Mouse (Mus musculus) layer of hippocampus, postnatal 36 days (tissue): ENCODE results near the gene Limd1. TPM values are rescaled to one million over a fixed set of nuclear protein-coding genes. Genes with fewer than 3 reads are reported as not detected.
A peak's percentile ranks its signal among the peaks of the same experiment; 100 is the strongest.
"Not testable (repeated sequence)": the region's sequence is repeated elsewhere in the genome, so short reads cannot be mapped to it uniquely, and the experiment has no call there.

Source experiments
- DNase-seq, 2 experiments: peaks; one replicate each; pipeline ENCODE4 v3.0.0; 2022
- total RNA-seq, 2 experiments: library from RNA; stranded (reverse); gene quantifications; 2 replicates each; pipeline ENCODE4 v1.2.3; 2021

The Limd1 gene
- total RNA-seq, result 1 to 10 TPM; 7.5 to 7.7 TPM

DNA sequence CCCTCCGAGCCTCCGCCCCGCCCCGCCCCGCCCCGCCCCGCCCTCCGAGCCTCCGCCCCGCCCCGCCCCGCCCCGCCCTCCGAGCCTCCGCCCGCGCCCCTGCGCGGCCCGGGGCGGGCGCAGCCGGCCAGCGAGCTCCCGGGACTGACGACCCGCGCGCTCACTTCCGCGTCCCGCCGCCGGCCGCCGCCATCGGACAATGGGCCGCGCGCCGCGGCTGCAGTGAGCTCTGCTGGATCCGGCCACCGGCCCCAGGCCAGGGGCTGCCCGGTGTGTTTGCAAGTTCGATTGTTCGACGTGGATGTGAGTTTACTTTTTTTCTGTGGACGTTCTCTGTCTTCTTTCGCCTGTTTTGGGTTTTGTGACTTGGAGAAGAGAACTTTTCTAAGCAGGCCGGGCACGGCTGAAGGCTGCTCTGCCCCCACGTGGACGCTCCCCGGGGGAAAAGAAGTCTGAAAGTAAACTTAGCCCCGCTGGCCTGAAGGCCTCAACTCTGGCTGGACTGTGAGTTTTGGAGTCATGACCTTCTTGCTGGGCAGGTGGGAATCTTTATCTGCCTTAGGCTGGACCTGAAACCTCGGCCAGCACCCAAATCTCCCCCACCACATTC is at the start of gene Limd1:
Gene Limd1 (plus strand): TSS at position 121 of the 610 bp plus-strand sequence.
- DNase-seq, result peak; percentile 44 to 46

- DNase-seq, result no peak
Observed at GRCm38 (mm10) chr9:123429863-123430262, 48.6 kb upstream of the Limd1 start.

DNA sequence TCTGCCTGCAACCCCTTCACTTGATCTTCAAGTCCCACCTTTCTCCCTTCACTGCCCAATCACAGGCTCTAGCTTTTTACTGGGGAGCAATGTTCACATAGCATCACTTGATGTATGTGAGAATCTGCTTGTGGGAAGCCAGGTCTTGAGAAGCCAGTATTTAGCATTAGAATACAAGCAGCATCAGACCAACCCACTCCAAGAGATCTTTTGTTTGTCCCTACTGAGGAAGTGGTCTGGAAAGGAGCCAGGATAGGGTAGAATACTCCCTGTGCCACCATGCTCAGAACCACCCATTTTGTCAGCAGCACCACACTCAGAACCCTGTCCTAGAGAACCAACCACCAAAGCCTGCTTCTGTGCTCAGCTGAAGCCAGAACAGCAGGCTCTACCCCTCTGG is 47.5 kb upstream of the Limd1 start:
- peak in 1 of 2 experiments; percentile 8 for DNase-seq

DNA sequence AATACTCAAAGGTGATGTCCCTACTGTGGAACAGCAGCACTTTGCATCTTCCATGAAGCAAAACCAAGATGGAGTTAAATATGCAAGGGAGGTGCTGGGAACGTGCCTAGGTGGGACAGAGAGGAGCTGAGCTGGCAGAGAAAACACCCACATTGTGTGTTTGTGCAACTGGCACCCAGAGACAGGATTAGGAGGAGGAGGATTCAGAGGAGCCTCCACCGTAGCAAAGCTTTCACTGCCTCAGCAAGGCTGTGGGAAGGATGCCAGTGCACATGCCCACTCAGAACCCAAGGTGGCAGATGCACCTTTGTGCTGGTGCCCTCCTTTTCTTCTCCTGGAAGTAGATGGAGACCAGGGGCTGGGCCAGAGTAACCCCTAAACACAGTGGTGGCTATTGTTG is 40.3 kb upstream of the Limd1 start:
- DNase-seq, result no peak

- no peak for DNase-seq
Observed at GRCm38 (mm10) chr9:123440230-123441058, 38.1 kb upstream of the Limd1 start.

- DNase-seq, result not testable (repeated sequence)
Observed at GRCm38 (mm10) chr9:123447101-123447500, 31.4 kb upstream of the Limd1 start.

DNA sequence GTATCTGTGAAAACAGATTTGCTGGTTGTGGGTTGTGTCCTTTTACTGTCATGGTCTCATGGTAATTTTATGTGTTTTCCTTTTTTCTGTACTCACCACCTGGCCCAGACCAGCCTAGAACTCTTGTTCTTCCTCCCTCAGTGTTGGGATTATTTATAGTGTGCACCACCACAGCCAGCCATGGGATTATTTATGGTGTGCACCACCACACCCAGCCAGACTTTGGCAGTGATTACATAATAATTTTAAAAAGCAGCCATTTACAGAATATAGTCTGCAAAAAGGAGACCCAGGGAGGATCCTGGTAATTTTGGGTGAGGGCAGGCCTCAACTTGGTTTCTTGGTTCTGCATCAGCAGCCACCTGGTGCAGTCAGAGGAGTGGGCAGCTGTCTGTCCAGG is 29.9 kb upstream of the Limd1 start:
- DNase-seq, result no peak

- DNase-seq, result peak; percentile 37 to 60
Observed at GRCm38 (mm10) chr9:123450174-123450573, 28.3 kb upstream of the Limd1 start.

DNA sequence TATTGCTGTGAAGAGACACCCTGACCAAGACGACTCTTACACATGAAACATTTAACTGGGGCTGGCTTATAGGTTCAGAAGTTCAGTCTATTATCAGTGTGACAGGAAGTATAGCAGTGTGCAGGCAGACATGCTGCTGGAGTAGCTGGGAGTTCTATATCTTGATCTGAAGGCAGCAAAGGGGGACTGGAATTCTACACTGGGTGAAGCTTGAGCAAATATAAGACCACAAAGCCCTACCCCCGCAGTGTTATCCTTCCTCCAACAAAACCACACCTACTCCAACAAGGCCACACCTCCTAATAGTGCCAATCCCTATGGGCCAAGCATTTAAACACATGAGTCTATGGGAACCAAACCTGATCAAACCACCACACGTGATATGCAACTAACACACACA is 26.7 kb upstream of the Limd1 start:
- DNase-seq, result no peak

DNA sequence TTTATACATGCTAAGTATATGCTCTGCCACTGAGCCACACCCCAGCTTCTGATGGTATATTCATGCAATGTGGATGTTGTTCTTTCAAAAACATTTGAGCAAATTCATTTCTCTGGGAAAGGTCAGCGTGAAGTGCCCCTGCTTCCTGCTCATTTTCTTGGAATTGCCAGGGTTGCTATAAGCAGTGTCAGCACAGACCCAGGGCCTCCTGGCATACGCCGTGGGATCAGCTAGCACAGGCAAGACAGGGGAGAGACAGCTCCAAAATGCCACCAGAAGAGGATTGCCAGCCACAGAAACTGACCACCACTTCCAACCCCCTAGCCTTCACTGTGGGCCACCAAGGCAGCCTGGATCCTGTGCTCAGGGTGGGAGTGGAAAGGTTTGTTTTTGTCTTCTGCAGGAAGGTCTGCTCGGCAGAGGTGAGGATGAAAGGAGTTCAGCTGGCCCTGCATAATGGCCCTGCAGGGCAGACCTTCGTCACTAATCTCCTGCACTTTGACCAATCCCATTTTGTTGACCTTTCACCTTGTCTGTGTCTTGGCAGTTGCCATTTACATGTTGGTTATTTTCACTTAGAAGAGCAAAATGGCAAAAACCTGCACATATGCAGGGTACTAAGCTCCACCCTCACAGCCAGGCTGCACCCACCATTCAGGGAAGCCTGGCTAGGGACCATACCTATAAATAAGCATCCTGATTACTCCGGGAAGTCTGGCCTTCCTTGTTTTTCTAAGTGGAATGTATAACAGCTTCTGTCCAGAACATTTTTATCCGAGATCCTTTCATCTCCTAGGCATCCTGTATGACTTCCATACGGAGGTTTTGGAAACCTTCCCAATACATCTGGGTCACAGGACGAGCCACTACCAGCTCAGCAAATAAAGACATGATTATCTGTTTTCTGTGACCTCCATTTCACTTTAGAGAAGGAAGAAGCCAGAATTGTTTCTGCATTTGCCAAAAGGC is 21.6 kb upstream of the Limd1 start:
- no peak for DNase-seq

- DNase-seq, result no peak
Observed at GRCm38 (mm10) chr9:123457603-123458002, 20.9 kb upstream of the Limd1 start.

DNA sequence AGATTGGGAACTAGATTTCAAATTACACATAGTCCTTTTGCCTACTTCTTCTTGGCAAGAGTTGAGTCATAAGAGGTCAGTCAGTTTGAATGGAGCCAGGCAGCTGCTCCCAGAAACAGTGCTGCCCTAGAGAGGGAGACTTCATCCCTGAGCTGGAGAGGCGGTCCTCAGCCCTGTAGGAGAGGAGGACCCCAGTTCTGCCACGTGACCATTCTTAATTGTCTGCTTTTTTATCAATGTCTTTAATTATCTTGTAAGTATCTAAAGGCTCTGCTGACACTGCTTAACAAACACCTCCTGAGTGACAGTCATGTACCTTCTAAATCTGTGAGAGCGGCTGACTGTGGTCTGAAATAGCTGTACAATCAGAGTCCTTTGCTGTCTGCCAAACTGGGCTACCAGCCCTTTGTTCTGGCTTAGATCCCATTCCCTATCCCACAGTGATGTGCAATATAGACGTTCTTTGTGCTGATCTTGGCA is 11.3 kb upstream of the Limd1 start:
- DNase-seq, result peak; percentile 11 to 24

DNA sequence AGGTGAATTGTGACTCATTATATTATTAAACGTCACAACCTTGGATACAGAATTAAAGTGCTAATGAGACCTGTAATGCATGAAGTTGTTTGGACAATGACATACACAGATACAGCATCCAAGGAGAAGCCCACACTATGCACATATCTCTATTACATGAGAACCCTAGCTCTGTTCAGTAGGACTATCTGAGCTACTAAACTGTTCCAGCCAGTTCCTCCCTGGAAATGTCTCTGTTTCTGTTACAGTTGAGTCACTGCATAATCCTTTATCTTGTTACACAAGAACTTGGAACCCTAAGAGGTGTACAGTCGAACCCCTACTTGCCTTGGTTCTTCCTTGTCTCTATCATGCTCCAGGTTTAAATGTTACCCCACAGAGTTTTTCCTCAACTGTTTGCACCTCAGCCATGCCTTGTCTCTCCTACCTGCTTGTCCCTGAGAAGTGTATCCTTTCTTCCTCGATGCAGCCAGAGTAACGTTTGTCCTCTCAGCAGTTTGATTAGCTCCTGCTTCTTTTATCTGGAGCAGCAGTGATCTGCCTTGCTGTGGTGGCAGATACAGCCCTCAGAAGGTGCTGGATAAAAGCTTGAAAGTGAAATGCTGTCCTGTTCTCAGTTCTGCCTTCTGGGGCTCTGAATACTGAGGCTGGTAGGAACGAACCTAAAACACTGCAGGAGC is 10.0 kb upstream of the Limd1 start:
- DNase-seq, result no peak

DNA sequence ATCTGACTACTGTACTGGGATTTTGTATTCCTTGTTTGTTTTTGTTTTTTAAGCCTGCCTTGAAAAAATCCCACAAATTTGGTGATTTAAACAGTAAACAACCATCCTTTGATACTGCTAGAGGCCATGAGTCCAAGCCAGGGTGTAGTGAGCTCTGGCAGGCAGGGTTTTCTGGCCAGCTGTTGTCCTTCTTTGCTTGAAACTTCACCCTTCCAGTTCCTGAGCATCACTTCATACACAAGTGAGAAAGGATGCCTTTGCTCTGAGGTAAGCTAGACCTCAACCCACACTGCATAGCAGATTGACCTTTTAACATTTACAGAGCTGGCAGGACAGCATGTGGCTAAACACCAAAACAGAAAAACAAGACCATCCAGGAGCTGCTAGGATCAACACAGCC is 9.4 kb upstream of the Limd1 start:
- DNase-seq, result no peak

DNA sequence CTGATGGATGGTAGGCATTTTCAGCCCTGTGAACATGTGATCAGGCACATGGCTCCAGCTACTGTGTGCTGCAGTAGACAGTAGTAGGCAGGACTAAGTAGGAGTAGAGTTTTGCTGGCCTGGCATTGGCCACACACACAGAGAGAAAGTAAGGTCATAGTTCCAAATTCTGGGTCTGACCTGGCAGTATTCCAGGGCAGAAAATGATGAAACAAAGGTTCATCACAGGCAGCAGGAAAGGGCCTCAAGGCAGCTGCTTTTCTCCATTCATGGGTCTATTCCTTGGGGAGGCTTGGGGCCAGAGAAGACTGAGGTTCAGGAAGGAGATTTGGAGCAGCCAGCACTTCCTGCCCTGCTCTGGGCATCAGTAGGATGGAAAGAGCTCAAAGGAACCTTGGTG is 5.1 kb upstream of the Limd1 start:
- no peak for DNase-seq

- no peak for DNase-seq
Observed at GRCm38 (mm10) chr9:123475569-123475968, 2.9 kb upstream of the Limd1 start.

DNA sequence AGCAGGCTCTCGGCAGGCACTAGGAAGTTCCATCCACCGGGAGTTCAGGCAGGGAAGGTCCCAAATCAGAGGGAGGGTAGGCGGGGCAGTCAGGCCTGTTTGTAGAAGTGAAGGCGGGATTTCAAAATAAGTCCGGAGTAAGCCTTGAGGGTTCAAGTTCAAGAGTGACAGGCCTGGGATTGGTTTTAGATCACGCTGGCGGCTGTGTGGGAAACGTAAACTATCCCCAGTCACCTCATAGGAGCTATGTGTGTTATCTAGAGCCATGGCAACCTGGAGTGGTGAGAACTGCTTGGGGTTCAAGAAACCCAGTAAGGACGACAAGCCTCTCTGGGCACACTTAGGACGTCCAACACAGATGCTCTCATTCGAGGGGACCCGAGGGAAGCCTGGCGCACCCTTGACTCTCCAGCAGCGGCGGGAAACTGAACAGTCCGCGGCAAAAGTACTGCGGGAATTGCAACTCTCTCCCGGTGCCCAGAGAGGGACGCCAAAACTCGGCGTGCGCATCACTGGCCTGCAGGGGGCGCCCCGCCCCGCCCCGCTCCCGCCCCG is 398 bp upstream of the Limd1 start:
- no peak for DNase-seq

GRCm38 (mm10) chr9:123479196-123479669 is 727 bp downstream of the Limd1 start:
- no peak for DNase-seq

- no peak for DNase-seq
Observed at GRCm38 (mm10) chr9:123479876-123480252, 1.4 kb downstream of the Limd1 start.

DNA sequence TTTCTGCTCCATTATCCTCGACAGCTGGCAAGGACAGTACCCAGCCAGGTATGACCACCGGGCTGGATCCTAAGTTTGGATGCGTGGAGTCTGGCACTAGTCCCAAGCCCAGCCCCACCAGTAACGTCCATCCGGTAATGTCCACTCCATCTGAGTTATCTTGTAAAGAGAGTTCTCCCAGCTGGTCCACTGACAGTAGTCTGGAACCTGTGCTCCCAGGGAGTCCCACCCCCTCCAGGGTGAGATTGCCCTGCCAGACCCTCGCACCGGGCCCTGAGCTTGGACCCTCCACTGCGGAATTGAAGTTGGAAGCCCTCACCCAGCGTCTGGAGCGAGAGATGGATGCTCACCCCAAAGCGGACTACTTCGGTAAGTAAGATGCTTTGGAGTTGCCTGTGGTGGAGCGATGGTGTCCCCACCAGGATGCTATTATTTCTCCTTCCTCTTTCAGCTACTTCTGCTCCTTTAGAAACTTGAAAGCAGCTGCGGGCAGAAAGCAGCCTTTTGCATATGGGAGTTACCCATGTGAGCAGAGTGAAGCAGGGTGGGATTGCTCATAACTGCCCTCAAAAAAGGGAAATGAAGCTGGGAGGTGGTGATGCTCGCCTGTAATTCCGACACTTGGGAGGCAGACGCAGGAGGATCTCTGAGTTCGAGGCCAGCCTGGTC is 1.9 kb downstream of the Limd1 start:
- DNase-seq, result no peak

DNA sequence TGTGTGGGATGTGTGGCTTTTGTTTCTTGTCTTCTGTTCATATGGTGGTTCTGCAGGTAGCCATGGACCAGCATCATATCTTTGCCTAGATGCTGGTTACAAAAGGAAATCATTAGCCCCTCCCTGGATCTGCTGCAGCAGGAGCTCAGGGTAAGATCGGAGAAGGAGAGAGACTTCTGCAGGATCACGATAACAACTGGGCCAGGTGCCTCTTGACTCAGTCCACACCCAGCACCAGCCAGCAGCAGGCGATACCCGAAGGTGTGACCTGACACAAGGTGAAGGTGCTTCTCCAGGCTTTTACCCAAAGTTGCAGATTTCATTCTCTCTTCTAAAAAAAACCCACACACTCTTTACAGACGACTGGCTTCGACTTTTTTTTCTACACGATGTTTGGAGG is 2.6 kb downstream of the Limd1 start:
- no peak for DNase-seq
